Mouse (Mus musculus) neural tube, postnatal 0 days (tissue): ENCODE measurements around the gene Rps27. TPM values are rescaled to one million over a fixed set of nuclear protein-coding genes. Genes with fewer than 3 reads are reported as not detected.

Source experiments
- polyA plus RNA-seq: library from polyadenylated mRNA; unstranded; fragments of >200 nt; fragmentation: Nextera tagmentation; extraction: Ambion mirVana; gene quantifications from 2 replicates; pipeline ENCODE4 v1.2.1, GENCODE M21; 2015

The Rps27 gene
- 858 and 955 TPM in 2 replicates for polyA plus RNA-seq

GRCm38 (mm10) chr3:90213377-90213866 lies at the start of gene Rps27, which contains the start of gene Rab13:
Gene Rps27 (minus strand): TSS chr3:90213651.
Gene Rab13 (plus strand): TSS chr3:90213695.

GRCm38 (mm10) chr3:90253653-90254418 lies 40.4 kb upstream of the Rps27 start, which contains the start of gene Crtc2:
Gene Crtc2 (plus strand): TSS chr3:90254163.

DNA sequence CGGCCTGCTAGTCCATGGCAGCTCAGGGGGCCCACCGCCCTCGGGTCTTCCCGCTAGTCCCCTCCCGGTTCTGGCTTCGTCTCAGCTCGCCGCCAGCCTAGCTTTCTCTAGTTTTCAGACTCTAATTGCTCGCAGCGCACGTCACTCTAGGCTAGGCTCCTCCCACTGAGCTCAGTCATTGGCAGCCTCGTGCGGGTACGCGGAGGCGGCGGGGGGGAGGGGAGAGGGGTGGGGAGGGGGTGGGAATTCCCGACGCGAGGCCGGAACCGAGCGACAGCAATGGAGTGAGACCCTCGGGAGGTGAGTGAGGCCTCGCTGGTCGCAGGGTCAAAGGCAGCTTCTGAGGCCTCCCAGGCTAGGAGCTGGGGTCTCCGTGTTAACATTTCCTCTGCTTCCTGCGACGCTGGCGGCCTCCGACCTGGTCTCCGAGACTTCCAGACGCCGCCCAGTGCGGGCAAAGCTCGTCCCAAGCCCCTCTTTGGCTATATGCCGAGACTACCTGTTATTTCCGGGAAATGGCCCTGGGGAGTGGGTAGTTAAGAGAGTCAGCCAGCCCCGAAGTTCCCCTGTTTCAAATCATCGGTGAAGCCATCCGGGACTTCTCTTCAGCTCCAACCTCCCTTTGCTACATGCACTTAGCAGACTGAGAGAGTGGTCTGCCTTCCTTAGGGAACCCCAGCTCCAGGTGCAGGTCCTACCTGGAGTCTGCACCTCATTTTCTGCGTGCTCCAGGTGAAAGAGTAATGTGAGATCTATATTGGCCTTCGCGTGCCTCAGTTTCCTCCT lies 34.7 kb upstream of the Rps27 start, which contains the start of gene Slc39a1:
Gene Slc39a1 (plus strand): TSS at position 213 of the 786 bp plus-strand sequence.

GRCm38 (mm10) chr3:90242984-90243775 lies 29.7 kb upstream of the Rps27 start, which contains the start of gene Creb3l4:
Gene Creb3l4 (minus strand): TSS chr3:90243512.

DNA sequence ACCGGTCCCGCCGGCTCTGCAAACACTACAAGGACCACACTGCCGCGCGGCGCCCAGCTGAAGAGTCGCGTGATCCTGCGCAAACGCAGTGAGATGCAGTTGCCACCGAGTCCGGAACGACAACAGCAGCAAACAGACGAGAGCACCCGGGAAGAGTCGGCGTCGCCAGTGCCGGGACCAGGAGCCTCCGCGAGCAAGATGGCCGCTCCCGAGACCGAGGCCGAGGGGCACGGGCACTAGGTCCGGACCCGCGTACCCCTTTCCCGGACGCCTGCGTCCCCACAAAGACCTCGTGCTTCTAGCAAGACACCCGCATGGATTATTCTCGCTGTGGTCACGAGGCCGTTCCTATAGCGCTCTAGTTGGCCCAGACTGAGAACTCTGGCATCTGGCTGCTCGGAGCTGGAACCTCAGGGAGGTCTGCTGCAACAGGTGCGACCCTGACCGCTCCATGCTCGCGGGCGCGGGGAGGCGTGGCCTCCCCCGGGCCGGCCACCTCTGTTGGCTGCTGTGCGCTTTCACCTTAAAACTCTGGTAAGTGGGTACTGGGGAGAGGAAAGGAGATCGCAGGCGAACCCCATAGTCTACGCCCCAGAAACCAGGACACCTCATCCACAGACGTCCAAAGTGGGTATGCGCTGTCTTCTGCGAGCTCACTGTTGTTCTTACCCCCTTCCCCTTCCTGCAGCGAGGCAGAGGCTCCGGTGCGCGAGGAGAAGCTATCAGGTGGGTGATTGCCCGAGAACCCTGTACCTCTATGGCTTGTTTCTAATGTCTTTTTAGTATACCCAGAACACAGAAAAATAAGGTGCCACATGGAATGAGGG lies 18.3 kb upstream of the Rps27 start, which contains the start of gene Jtb:
Gene Jtb (plus strand): TSS at position 91 of the 827 bp plus-strand sequence.

Other genes with a start within 250 kb of the Rps27 start
- 88.6 and 90.9 TPM in 2 replicates for gene Hax1, start 214.9 kb downstream of the Rps27 start, polyA plus RNA-seq
- gene 4933434E20Rik, start 162.0 kb downstream of the Rps27 start, polyA plus RNA-seq = 211 and 214 TPM in 2 replicates
- 113 and 119 TPM in 2 replicates for gene Ubap2l, start 161.0 kb downstream of the Rps27 start, polyA plus RNA-seq
- gene Tpm3, start 141.0 kb downstream of the Rps27 start, polyA plus RNA-seq = 236 and 260 TPM in 2 replicates
- gene Nup210l, start 109.5 kb downstream of the Rps27 start, polyA plus RNA-seq = 0.08 and 0.10 TPM in 2 replicates
- 18.7 and 20.7 TPM in 2 replicates for gene Rab13, start within 50 bp of the Rps27 start, polyA plus RNA-seq
- 118 and 126 TPM in 2 replicates for gene Jtb, start 17.9 kb upstream of the Rps27 start, polyA plus RNA-seq
- gene Creb3l4, start 29.9 kb upstream of the Rps27 start, polyA plus RNA-seq = 1.1 and 1.5 TPM in 2 replicates
- gene Slc39a1, start 34.5 kb upstream of the Rps27 start, polyA plus RNA-seq = 65.1 and 72.0 TPM in 2 replicates
- 13.4 and 16.6 TPM in 2 replicates for gene Crtc2, start 40.5 kb upstream of the Rps27 start, polyA plus RNA-seq
- gene Dennd4b, start 51.5 kb upstream of the Rps27 start, polyA plus RNA-seq = 6.4 and 7.7 TPM in 2 replicates
- gene Gatad2b, start 79.5 kb upstream of the Rps27 start, polyA plus RNA-seq = 11.2 and 14.6 TPM in 2 replicates
- gene Slc27a3, start 176.3 kb upstream of the Rps27 start, polyA plus RNA-seq = 32.3 and 32.4 TPM in 2 replicates
- gene Ints3, start 220.0 kb upstream of the Rps27 start, polyA plus RNA-seq = 19.9 and 23.1 TPM in 2 replicates